Comparison of ENCODE assay signal across 8 mouse cellular contexts in the genomic region with DNA sequence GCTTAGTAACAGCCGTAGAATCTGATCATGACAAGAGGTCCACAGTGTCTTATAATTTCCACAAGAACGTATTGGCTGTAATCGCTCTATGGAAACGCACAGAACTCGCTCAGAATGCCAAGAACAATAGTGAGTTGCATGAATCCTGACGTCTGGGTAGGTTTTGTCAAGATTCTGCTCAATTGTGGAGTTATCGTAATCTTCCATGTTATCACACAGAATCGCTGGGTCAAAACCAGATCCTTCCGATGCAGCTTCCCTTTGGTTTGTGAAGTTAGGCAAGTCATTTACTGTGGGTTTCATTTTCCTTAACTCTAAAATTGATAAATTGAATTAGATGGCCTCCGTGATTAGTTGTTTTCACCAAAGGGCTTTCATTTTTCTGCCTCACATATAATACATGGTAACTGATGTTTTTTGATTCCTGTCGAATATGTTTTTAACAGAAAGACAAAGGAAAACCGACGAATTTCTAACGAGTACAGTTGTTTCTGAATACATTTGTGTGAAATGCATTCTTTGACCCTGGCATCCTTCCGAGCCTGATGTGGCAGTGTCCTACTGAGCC. TPM values are rescaled to one million over a fixed set of nuclear protein-coding genes. Genes with fewer than 3 reads are reported as not detected.
DNase-seq lines count a peak whose midpoint lies in the region; ATAC-seq and TF ChIP-seq lines count a peak whose summit lies in the region.

No protein-coding gene starts in this region.

- H3K4me3 ChIP-seq in heart, embryonic 11.5 days (ENCODE audit: low read depth, low read length), result peak overlapping the region; percentile 90
- peak overlapping the region; percentile 95 for H3K4me3 ChIP-seq in G1E (ENCODE audit: low read depth, low read length)
- H3K4me3 ChIP-seq in kidney, postnatal 0 days (replicated peaks; ENCODE audit: low read depth, low read length), result peak overlapping the region; percentile 98
- peak overlapping the region; percentile 92 for H3K4me3 ChIP-seq in midbrain, embryonic 16.5 days (ENCODE audit: low read depth, low read length)

- no peaks in the 10 kb centered on the region; the same call in 1 of the 2 replicates for H3K4me1 ChIP-seq in heart, embryonic 11.5 days (ENCODE audit: control insufficient read depth, insufficient read depth, low read length)
- H3K4me1 ChIP-seq in G1E (ENCODE audit: insufficient read depth, low read depth, low read length), result peaks cover 6% of the 10 kb centered on the region
- 0 out of 2 replicates have a peak, but pooled peaks cover 3% of the 10 kb centered on the region for H3K4me1 ChIP-seq in kidney, postnatal 0 days (replicated peaks; ENCODE audit: insufficient read depth, low read length)
- H3K4me1 ChIP-seq in midbrain, embryonic 16.5 days (ENCODE audit: control insufficient read depth, insufficient read depth, low read length), result peaks cover 12% of the 10 kb centered on the region

- no peak for ATAC-seq in heart, embryonic 11.5 days (replicated peaks; ENCODE audit: insufficient number of reproducible peaks, low FRiP score, low TSS enrichment)
- no peak for ATAC-seq in G1E (ENCODE audit: extremely low read depth, insufficient number of reproducible peaks, low FRiP score, poor library complexity, severe bottlenecking)
- ATAC-seq in erythroid progenitor cell, adult 5-6 weeks (replicated peaks; ENCODE audit: low FRiP score, poor library complexity, severe bottlenecking), result 0 out of 2 replicates have a peak, but pooled peaks have one; percentile 6
- no peak for ATAC-seq in kidney, postnatal 0 days (replicated peaks; ENCODE audit: low FRiP score, low read depth)
- ATAC-seq in midbrain, embryonic 16.5 days, result no peak

- H3K27ac ChIP-seq in heart, embryonic 11.5 days (ENCODE audit: low read depth, low read length), result no peak overlapping the region
- no peak overlapping the region for H3K27ac ChIP-seq in kidney, postnatal 0 days
- H3K27ac ChIP-seq in midbrain, embryonic 16.5 days (ENCODE audit: low read length), result peak overlapping the region; percentile 60; the same call in 1 of the 2 replicates

- H3K36me3 ChIP-seq in heart, embryonic 11.5 days (ENCODE audit: control insufficient read depth, insufficient read depth, low read length), result no peaks in the 10 kb centered on the region
- peaks cover under 1% of the 10 kb centered on the region for H3K36me3 ChIP-seq in G1E (replicated peaks)
- H3K36me3 ChIP-seq in kidney, postnatal 0 days (ENCODE audit: insufficient read depth, low read length), result no peaks in the 10 kb centered on the region
- no peaks in the 10 kb centered on the region for H3K36me3 ChIP-seq in midbrain, embryonic 16.5 days (ENCODE audit: control insufficient read depth, insufficient read depth, low read length)

- WGBS in heart, embryonic 11.5 days (ENCODE audit: insufficient replicate concordance), result 44% methylated on average over 15 of the region's 15 CpGs
- 46% methylated on average over 15 of the region's 15 CpGs for WGBS in kidney, postnatal 0 days
- 48% methylated on average over 15 of the region's 15 CpGs for WGBS in midbrain, embryonic 16.5 days

- H3K27me3 ChIP-seq in heart, embryonic 11.5 days (ENCODE audit: control insufficient read depth, insufficient read depth, low read length), result no peaks in the 10 kb centered on the region
- H3K27me3 ChIP-seq in G1E (ENCODE audit: insufficient read depth, low read length), result no peaks in the 10 kb centered on the region
- H3K27me3 ChIP-seq in kidney, postnatal 0 days (ENCODE audit: insufficient read depth, low read length), result no peaks in the 10 kb centered on the region
- H3K27me3 ChIP-seq in midbrain, embryonic 16.5 days (ENCODE audit: control insufficient read depth, insufficient read depth, low read depth, low read length), result no peaks in the 10 kb centered on the region

- peak overlapping the region; percentile 73 for H3K9ac ChIP-seq in heart, embryonic 11.5 days (ENCODE audit: low read depth, low read length)
- peak overlapping the region; percentile 28; the same call in 1 of the 2 replicates for H3K9ac ChIP-seq in kidney, postnatal 0 days (ENCODE audit: low read depth, low read length)
- H3K9ac ChIP-seq in midbrain, embryonic 16.5 days (ENCODE audit: low read depth, low read length), result peak overlapping the region; percentile 61; the same call in 1 of the 2 replicates

- no peak for DNase-seq in heart, postnatal 4 days
- DNase-seq in G1E (ENCODE audit: low spot score) (peak; percentile 3), adipocyte (ENCODE audit: low spot score) (no peak)
- DNase-seq in kidney, postnatal 0 days (ENCODE audit: low spot score), result peak; percentile 9
- no peak for DNase-seq in frontal cortex, postnatal 25 days (ENCODE audit: low spot score in 2 of 2)

- H3K4me2 ChIP-seq in heart, embryonic 11.5 days, result peak overlapping the region; percentile 68
- H3K4me2 ChIP-seq in kidney, postnatal 0 days (ENCODE audit: low read length), result peak overlapping the region; percentile 59
- peak overlapping the region; percentile 63 for H3K4me2 ChIP-seq in midbrain, embryonic 16.5 days (ENCODE audit: low read length)

- H3K9me3 ChIP-seq in heart, embryonic 11.5 days (replicated peaks; ENCODE audit: control insufficient read depth, low read length), result no peaks in the 10 kb centered on the region
- H3K9me3 ChIP-seq in G1E (replicated peaks), result no peaks in the 10 kb centered on the region
- no peaks in the 10 kb centered on the region for H3K9me3 ChIP-seq in kidney, postnatal 0 days (replicated peaks; ENCODE audit: low read length)
- no peaks in the 10 kb centered on the region for H3K9me3 ChIP-seq in midbrain, embryonic 16.5 days (replicated peaks; ENCODE audit: control insufficient read depth, low read length, poor library complexity, severe bottlenecking)

- no peak for TF ChIP-seq CTCF in G1E (IDR thresholded peaks at IDR 0.05; ENCODE audit: low read depth, low read length)
- TF ChIP-seq CTCF in kidney, postnatal 0 days (IDR thresholded peaks at IDR 0.05; ENCODE audit: low read depth), result no peak

RNA-seq across cellular contexts. Expression of a gene that starts 0.5 kb away (rescaled TPM):
- 21.7 and 23.5 TPM in 2 replicates for polyA plus RNA-seq in heart, embryonic 11.5 days (2014; fragmentation: Nextera tagmentation; extraction: Ambion mirVana)
- 10 to 100 TPM; 28.8 to 29.5 TPM for total RNA-seq in heart, postnatal 4 days (2021)
- total RNA-seq in G1E (2014; fragmentation: Nextera tagmentation) (65.0 and 111 TPM in 2 replicates), G1E (2017) (63.4 and 72.4 TPM in 2 replicates)
- 5.7 and 9.2 TPM in 2 replicates for polyA plus RNA-seq in G1E (2012)
- total RNA-seq in erythroid progenitor cell, adult 5-6 weeks (2015; ENCODE audit: low replicate concordance), result 53.7 and 117 TPM in 2 replicates
- total RNA-seq in erythroid progenitor cell, adult 5-6 weeks (2017; ENCODE audit: low replicate concordance), result 32.4 and 44.9 TPM in 2 replicates
- polyA plus RNA-seq in kidney, postnatal 0 days (2015; fragmentation: Nextera tagmentation; extraction: Ambion mirVana), result 7.9 and 10.1 TPM in 2 replicates
- polyA plus RNA-seq in midbrain, embryonic 16.5 days (2015; fragmentation: Nextera tagmentation; extraction: Ambion mirVana), result 20.4 and 23.2 TPM in 2 replicates

RNA-seq across cellular contexts. Expression of a gene that starts 32.1 kb away (rescaled TPM):
- 3.2 and 5.8 TPM in 2 replicates for polyA plus RNA-seq in heart, embryonic 11.5 days (2014; fragmentation: Nextera tagmentation; extraction: Ambion mirVana)
- 10 to 100 TPM; 17.8 to 18.2 TPM for total RNA-seq in heart, postnatal 4 days (2021)
- total RNA-seq in G1E (2014; fragmentation: Nextera tagmentation), result 28.8 and 32.6 TPM in 2 replicates
- 13.8 and 21.0 TPM in 2 replicates for total RNA-seq in G1E (2017)
- 7.4 and 8.7 TPM in 2 replicates for polyA plus RNA-seq in G1E (2012)
- total RNA-seq in erythroid progenitor cell, adult 5-6 weeks (2015; ENCODE audit: low replicate concordance), result 4.0 and 4.6 TPM in 2 replicates
- 6.5 and 8.4 TPM in 2 replicates for total RNA-seq in erythroid progenitor cell, adult 5-6 weeks (2017; ENCODE audit: low replicate concordance)
- 2.7 and 3.2 TPM in 2 replicates for polyA plus RNA-seq in kidney, postnatal 0 days (2015; fragmentation: Nextera tagmentation; extraction: Ambion mirVana)
- polyA plus RNA-seq in midbrain, embryonic 16.5 days (2015; fragmentation: Nextera tagmentation; extraction: Ambion mirVana), result 5.2 and 6.4 TPM in 2 replicates

Comparison
In these comparisons a context has a peak if more than half of its experiments do, and no peak if none do; other contexts are left out.
1. DNase-seq: peak in G1E (single experiment) and kidney, postnatal 0 days (single experiment); none in heart, postnatal 4 days (single experiment), frontal cortex, postnatal 25 days (0 of 2) and adipocyte (single experiment).
2. Peak in every context shown above with its lines, with median percentiles within 50 percentile points of each other: H3K4me2 ChIP-seq, H3K4me3 ChIP-seq and H3K9ac ChIP-seq.